Mouse (Mus musculus) embryonic facial prominence, embryonic 14.5 days (tissue): Measurements from ENCODE around the gene Man1b1. TPM values are rescaled to one million over a fixed set of nuclear protein-coding genes. Genes with fewer than 3 reads are reported as not detected.
A peak's percentile ranks its signal among the peaks of the same experiment; 100 is the strongest.

Experiments
- ATAC-seq: fragments of 200-750 bp; cut with Nextera tagmentation; 2 replicates; pipeline ENCODE4 v1.8.0; 2017; ENCODE audit warnings: low read depth, moderate number of reproducible peaks, moderate TSS enrichment
- DNase-seq: peaks from one replicate; pipeline ENCODE4 v3.0.0-alpha.2; 2015; ENCODE audit warnings: low spot score
- H3K27ac ChIP-seq: fragments of 300-500 bp; sonication (generic); replicated peaks from 2 replicates; pipeline ENCODE4 v1.5.1; 2014; ENCODE audit warnings: low read depth, mild to moderate bottlenecking, low read length, moderate library complexity
- H3K27me3 ChIP-seq: fragments of 300-500 bp; sonication (generic); replicated peaks from 2 replicates; pipeline ENCODE4 v1.6.1; 2014; ENCODE audit warnings: low read length; ENCODE audit not compliant: control insufficient read depth, insufficient read depth
- H3K36me3 ChIP-seq: fragments of 300-500 bp; sonication (generic); 2 replicates; pipeline ENCODE4 v1.6.1; 2014; ENCODE audit warnings: low read length, mixed read lengths; ENCODE audit not compliant: control insufficient read depth, insufficient read depth
- H3K4me1 ChIP-seq: fragments of 300-500 bp; sonication (generic); 2 replicates; pipeline ENCODE4 v1.6.1; 2014; ENCODE audit warnings: antibody characterized with exemption, low read length; ENCODE audit not compliant: control insufficient read depth, insufficient read depth
- H3K4me2 ChIP-seq: fragments of 300-500 bp; sonication (generic); 2 replicates; pipeline ENCODE4 v1.6.1; 2014; ENCODE audit warnings: low read depth, mild to moderate bottlenecking, low read length, moderate library complexity, mixed read lengths
- H3K4me3 ChIP-seq: fragments of 300-500 bp; sonication (generic); 2 replicates; pipeline ENCODE4 v1.5.1; 2014; ENCODE audit warnings: low read depth, mild to moderate bottlenecking, low read length
- H3K9ac ChIP-seq: fragments of 300-500 bp; sonication (generic); 2 replicates; pipeline ENCODE4 v1.6.1; 2014; ENCODE audit warnings: low read depth, mild to moderate bottlenecking, low read length, moderate library complexity, mixed read lengths
- H3K9me3 ChIP-seq: fragments of 300-500 bp; sonication (generic); 2 replicates; pipeline ENCODE4 v1.6.1; 2016; ENCODE audit warnings: low read length; ENCODE audit not compliant: control insufficient read depth
- WGBS: fragments of 180-500 bp; shearing (Covaris S2); extraction: QIAGEN DNeasy Blood & Tissue Kit; methylation state at CpG from one replicate; pipeline ENCODE4 v1.1.7; 2014; 5-methylcytosine and 5-hydroxymethylcytosine counted together
- polyA plus RNA-seq: library from polyadenylated mRNA; unstranded; fragments of >200 nt; fragmentation: Nextera tagmentation; extraction: Ambion mirVana; gene quantifications from 2 replicates; pipeline ENCODE4 v1.2.1, GENCODE M21; 2014

Man1b1 gene
- polyA plus RNA-seq, 1 experiment from 2014 or later: 75.0 TPM

DNA sequence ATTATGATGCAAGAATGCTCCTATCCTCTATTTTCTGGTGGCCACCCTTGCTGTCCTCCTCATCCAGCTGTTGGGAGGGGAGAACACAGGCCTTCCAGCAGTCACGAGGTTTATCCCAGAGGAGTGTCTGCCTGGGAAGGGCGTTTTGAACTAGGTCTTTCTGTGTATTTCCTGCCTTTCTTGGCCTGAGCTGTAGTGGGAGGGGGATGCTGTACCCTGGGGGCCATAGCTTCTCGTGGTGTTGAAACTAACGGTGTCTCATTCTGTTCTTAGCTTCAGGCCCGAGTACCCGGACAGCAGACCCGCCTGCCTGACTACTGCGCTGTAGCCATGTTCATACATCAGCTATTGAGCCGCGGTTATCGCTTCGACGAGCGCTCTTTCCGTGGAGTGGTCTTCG lies 68.2 kb downstream of the Man1b1 start:
- peak overlapping the region; percentile 14; the same call in 1 of the 2 replicates for H3K4me3 ChIP-seq
- H3K27me3 ChIP-seq: peaks cover 84% of the 10 kb centered on the region
- 0 out of 2 replicates have a peak, but pooled peaks cover 4% of the 10 kb centered on the region for H3K4me1 ChIP-seq
- H3K27ac ChIP-seq: no peak overlapping the region
- no peaks in the 10 kb centered on the region for H3K9me3 ChIP-seq
- H3K36me3 ChIP-seq: no peaks in the 10 kb centered on the region
- H3K4me2 ChIP-seq: peak overlapping the region; percentile 35; the same call in 1 of the 2 replicates
- 16% methylated on average over 16 of the region's 16 CpGs for WGBS
- DNase-seq (no peak), ATAC-seq (no peak)
- H3K9ac ChIP-seq: no peak overlapping the region

DNA sequence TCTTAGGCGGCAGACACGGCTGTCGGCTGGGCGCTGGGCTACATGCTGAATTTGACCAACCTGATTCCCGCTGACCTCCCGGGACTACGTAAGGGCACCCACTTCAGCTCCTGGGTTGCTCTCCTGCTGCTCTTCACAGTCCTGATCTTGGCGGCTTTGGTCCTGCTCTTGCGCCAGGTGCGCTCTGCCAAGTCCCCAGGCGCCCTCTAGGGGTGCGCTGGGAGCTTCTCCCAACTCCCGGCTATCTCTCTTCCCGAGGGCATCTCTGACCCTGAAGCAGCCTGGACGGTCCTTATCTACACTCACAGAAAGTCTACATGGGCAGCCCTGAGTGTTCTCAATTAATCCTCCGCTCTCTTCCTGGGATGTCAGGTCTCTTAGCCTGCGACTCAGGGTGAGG lies 68.6 kb downstream of the Man1b1 start:
- ATAC-seq: no peak
- DNase-seq: peak; percentile 56
- no peaks in the 10 kb centered on the region for H3K9me3 ChIP-seq
- 5% methylated on average over 15 of the region's 17 CpGs for WGBS
- peak overlapping the region; percentile 14 for H3K4me3 ChIP-seq
- no peak overlapping the region for H3K9ac ChIP-seq
- no peak overlapping the region for H3K27ac ChIP-seq
- H3K27me3 ChIP-seq: peaks cover 79% of the 10 kb centered on the region
- H3K4me1 ChIP-seq: 0 out of 2 replicates have a peak, but pooled peaks cover 3% of the 10 kb centered on the region
- H3K36me3 ChIP-seq: no peaks in the 10 kb centered on the region
- peak overlapping the region; percentile 35; the same call in 1 of the 2 replicates for H3K4me2 ChIP-seq

Other genes starting within 250 kb of the Man1b1 start
- gene Noxa1, start 237.2 kb upstream of the Man1b1 start, polyA plus RNA-seq: 0.38 and 0.71 TPM in 2 replicates
- gene Nrarp, start 151.6 kb upstream of the Man1b1 start, polyA plus RNA-seq: 16.5 and 20.9 TPM in 2 replicates
- 7.5 and 7.8 TPM in 2 replicates for gene Tor4a, start 135.5 kb upstream of the Man1b1 start, polyA plus RNA-seq
- gene Nelfb, start 120.8 kb upstream of the Man1b1 start, polyA plus RNA-seq: 76.8 and 94.4 TPM in 2 replicates
- gene Stpg3, start 117.7 kb upstream of the Man1b1 start, polyA plus RNA-seq: not detected in 2 replicates
- gene Fam166a, start 113.6 kb upstream of the Man1b1 start, polyA plus RNA-seq: not detected in 2 replicates
- 429 and 461 TPM in 2 replicates for gene Tubb4b, start 107.6 kb upstream of the Man1b1 start, polyA plus RNA-seq
- not detected in 2 replicates for gene Slc34a3, start 98.0 kb upstream of the Man1b1 start, polyA plus RNA-seq
- not detected in 2 replicates for gene Rnf224, start 95.6 kb upstream of the Man1b1 start, polyA plus RNA-seq
- gene Rnf208, start 90.1 kb upstream of the Man1b1 start, polyA plus RNA-seq: 11.8 and 16.3 TPM in 2 replicates
- 3.2 and 10.2 TPM in 2 replicates for gene Cysrt1, start 89.9 kb upstream of the Man1b1 start, polyA plus RNA-seq
- 4.5 and 6.1 TPM in 2 replicates for gene AL732309.1, start 85.5 kb upstream of the Man1b1 start, polyA plus RNA-seq
- 16.1 and 16.6 TPM in 2 replicates for gene Tmem203, start 76.9 kb upstream of the Man1b1 start, polyA plus RNA-seq
- 4.6 and 5.1 TPM in 2 replicates for gene Tprn, start 69.7 kb upstream of the Man1b1 start, polyA plus RNA-seq
- 227 and 240 TPM in 2 replicates for gene Ssna1, start 59.9 kb upstream of the Man1b1 start, polyA plus RNA-seq
- 104 and 113 TPM in 2 replicates for gene Anapc2, start 59.9 kb upstream of the Man1b1 start, polyA plus RNA-seq
- gene Tmem210, start 44.2 kb upstream of the Man1b1 start, polyA plus RNA-seq: not detected in 2 replicates
- 2.3 and 5.1 TPM in 2 replicates for gene Lrrc26, start 42.4 kb upstream of the Man1b1 start, polyA plus RNA-seq
- gene Grin1, start 13.2 kb upstream of the Man1b1 start, polyA plus RNA-seq: 1.7 and 1.8 TPM in 2 replicates
- gene Dpp7, start 24.0 kb downstream of the Man1b1 start, polyA plus RNA-seq: 19.7 and 23.8 TPM in 2 replicates
- gene Uap1l1, start 33.3 kb downstream of the Man1b1 start, polyA plus RNA-seq: 20.8 and 20.9 TPM in 2 replicates
- gene Sapcd2, start 40.0 kb downstream of the Man1b1 start, polyA plus RNA-seq: 21.4 and 29.3 TPM in 2 replicates
- gene Entpd2, start 63.5 kb downstream of the Man1b1 start, polyA plus RNA-seq: 11.3 and 12.9 TPM in 2 replicates
- 75.1 TPM in 2 replicates for gene Npdc1, start 67.0 kb downstream of the Man1b1 start, polyA plus RNA-seq
- gene Fut7, start 90.9 kb downstream of the Man1b1 start, polyA plus RNA-seq: 0.10 and 0.11 TPM in 2 replicates
- 6.4 and 6.9 TPM in 2 replicates for gene Abca2, start 96.4 kb downstream of the Man1b1 start, polyA plus RNA-seq
- gene Clic3, start 124.5 kb downstream of the Man1b1 start, polyA plus RNA-seq: 11.2 and 22.7 TPM in 2 replicates
- 39.3 and 41.7 TPM in 2 replicates for gene Paxx, start 128.8 kb downstream of the Man1b1 start, polyA plus RNA-seq
- gene Ptgds, start 137.7 kb downstream of the Man1b1 start, polyA plus RNA-seq: 156 and 191 TPM in 2 replicates
- not detected in 2 replicates for gene Lcn12, start 161.6 kb downstream of the Man1b1 start, polyA plus RNA-seq
- 56.9 and 73.6 TPM in 2 replicates for gene Fbxw5, start 168.4 kb downstream of the Man1b1 start, polyA plus RNA-seq
- gene C8g, start 169.4 kb downstream of the Man1b1 start, polyA plus RNA-seq: 5.0 and 5.1 TPM in 2 replicates
- 30.0 and 33.9 TPM in 2 replicates for gene Traf2, start 214.6 kb downstream of the Man1b1 start, polyA plus RNA-seq
- gene Edf1, start 225.5 kb downstream of the Man1b1 start, polyA plus RNA-seq: 312 and 318 TPM in 2 replicates
- gene Mamdc4, start 242.5 kb downstream of the Man1b1 start, polyA plus RNA-seq: 1.4 and 1.7 TPM in 2 replicates
- 148 and 160 TPM in 2 replicates for gene Phpt1, start 242.9 kb downstream of the Man1b1 start, polyA plus RNA-seq
- gene Ajm1, start 249.4 kb downstream of the Man1b1 start, polyA plus RNA-seq: 0.40 and 1.4 TPM in 2 replicates